ENCODE assay signal across 16 mouse cellular contexts in genomic region chr4:132529344-132529743, GRCm38 (mm10). TPM values are rescaled to one million over a fixed set of nuclear protein-coding genes. Genes with fewer than 3 reads are reported as not detected.
A peak's percentile ranks its signal among the peaks of the same experiment; 100 is the strongest.
DNase-seq lines count a peak whose midpoint lies in the region; ATAC-seq and TF ChIP-seq lines count a peak whose summit lies in the region.
"Had no signal": no experiment of that assay in that cellular context is flagged by ENCODE, and none has a peak within 500 bp of the region (broad histone marks: within the 10 kb centered on the region; RNA-seq: fewer than 3 reads in every experiment).

No protein-coding gene starts in this region.

- TF ChIP-seq CTCF in kidney, postnatal 0 days (IDR thresholded peaks at IDR 0.05; ENCODE audit: low read depth), result no peak
- TF ChIP-seq CTCF in MEL (IDR thresholded peaks at IDR 0.05 in 2 of 3, conservative IDR thresholded peaks at IDR 0.05 in 1 of 3; ENCODE audit: control insufficient read depth in 1 of 3, insufficient read depth in 1 of 3, low read depth in 2 of 3, low read length in 3 of 3, poor library complexity in 1 of 3, severe bottlenecking in 1 of 3), result no peak
- no peak for TF ChIP-seq CTCF in small intestine, adult 2 months (IDR thresholded peaks at IDR 0.05; ENCODE audit: extremely low read depth, insufficient read length, insufficient replicate concordance, low read depth, low read length)

- peak in 1 of 2 experiments; percentile 25; a peak in 1 of 4 replicates for TF ChIP-seq POLR2A in MEL (IDR thresholded peaks at IDR 0.05; ENCODE audit: control insufficient read depth in 1 of 2, insufficient read depth in 1 of 2, low read depth in 1 of 2, low read length in 2 of 2, poor library complexity in 1 of 2)
- no peak for TF ChIP-seq POLR2A in small intestine, adult 2 months (IDR thresholded peaks at IDR 0.05; ENCODE audit: low read depth, low read length)

- no peaks in the 10 kb centered on the region for H3K27me3 ChIP-seq in kidney, postnatal 0 days (ENCODE audit: insufficient read depth, low read length)
- no peaks in the 10 kb centered on the region for H3K27me3 ChIP-seq in MEL (ENCODE audit: control insufficient read depth in 1 of 2, insufficient read depth in 2 of 2, low read length in 2 of 2)
- no peaks in the 10 kb centered on the region for H3K27me3 ChIP-seq in liver, embryonic 12.5 days (replicated peaks)
- H3K27me3 ChIP-seq in small intestine, adult 2 months (ENCODE audit: control insufficient read depth, insufficient read depth, low read length), result no peaks in the 10 kb centered on the region
- no peaks in the 10 kb centered on the region for H3K27me3 ChIP-seq in hindbrain, embryonic 14.5 days (ENCODE audit: control insufficient read depth, insufficient read depth, low read length)
- H3K27me3 ChIP-seq: embryonic facial prominence, embryonic 15.5 days; hindbrain, embryonic 13.5 days; limb, embryonic 13.5 days had no signal

- no peak for TF ChIP-seq RAD21 in MEL (IDR thresholded peaks at IDR 0.05; ENCODE audit: low read depth, low read length)

- no peak overlapping the region for H3K9ac ChIP-seq in kidney, postnatal 0 days (ENCODE audit: low read depth, low read length)
- peak overlapping the region; percentile 56 for H3K9ac ChIP-seq in MEL (ENCODE audit: control insufficient read depth, low read depth, low read length, poor library complexity, severe bottlenecking)
- peak overlapping the region; percentile 97 for H3K9ac ChIP-seq in liver, embryonic 12.5 days
- H3K9ac ChIP-seq in hindbrain, embryonic 14.5 days, result no peak overlapping the region
- H3K9ac ChIP-seq: embryonic facial prominence, embryonic 15.5 days; hindbrain, embryonic 13.5 days; limb, embryonic 13.5 days had no signal

- H3K27ac ChIP-seq in kidney, postnatal 0 days, result no peak overlapping the region
- H3K27ac ChIP-seq in MEL (ENCODE audit: control insufficient read depth, low read depth, low read length), result peak overlapping the region; percentile 97
- H3K27ac ChIP-seq in liver, embryonic 12.5 days, result peak overlapping the region; percentile 99
- peak overlapping the region; percentile 4 for H3K27ac ChIP-seq in small intestine, adult 2 months (ENCODE audit: insufficient read depth, low read depth, low read length)
- no peak overlapping the region for H3K27ac ChIP-seq in hindbrain, embryonic 14.5 days
- H3K27ac ChIP-seq: embryonic facial prominence, embryonic 15.5 days; hindbrain, embryonic 13.5 days; limb, embryonic 13.5 days had no signal

- H3K36me3 ChIP-seq in kidney, postnatal 0 days (ENCODE audit: insufficient read depth, low read length), result peaks cover 12% of the 10 kb centered on the region; the same call in 1 of the 2 replicates
- H3K36me3 ChIP-seq in MEL (ENCODE audit: control insufficient read depth in 1 of 2, insufficient read depth in 2 of 2, low read length in 2 of 2), result peaks cover 0 to 46% of the 10 kb centered on the region in 2 experiments; a peak in 2 of 4 replicates
- peaks cover 40% of the 10 kb centered on the region for H3K36me3 ChIP-seq in liver, embryonic 12.5 days
- peaks cover 15% of the 10 kb centered on the region for H3K36me3 ChIP-seq in small intestine, adult 2 months (ENCODE audit: control insufficient read depth, insufficient read depth, low read length)
- H3K36me3 ChIP-seq in hindbrain, embryonic 14.5 days (replicated peaks; ENCODE audit: control insufficient read depth, insufficient read depth), result peaks cover 21% of the 10 kb centered on the region

- DNase-seq in kidney, postnatal 0 days (ENCODE audit: low spot score), result peak; percentile 37
- no peak for DNase-seq in kidney, adult 9 months
- peak; percentile 88 for DNase-seq in MEL (ENCODE audit: low read depth, low spot score)
- DNase-seq in spleen, adult 12 weeks (ENCODE audit: low spot score), result no peak
- no peak for DNase-seq in hindbrain, embryonic 14.5 days (ENCODE audit: low spot score)
- DNase-seq: adrenal gland, adult 8-10 months; cerebellum, postnatal 36 days; gastrocnemius, postnatal 25 days; thymus, adult 18-20 months had no signal

- WGBS in kidney, postnatal 0 days, result 61% methylated on average over 4 of the region's 4 CpGs
- WGBS in liver, embryonic 12.5 days (ENCODE audit: insufficient replicate concordance), result 24% methylated on average over 4 of the region's 4 CpGs
- WGBS in small intestine, adult 2 months, result 32% methylated on average over 4 of the region's 4 CpGs
- WGBS in hindbrain, embryonic 14.5 days, result 89% methylated on average over 4 of the region's 4 CpGs

- H3K4me2 ChIP-seq in kidney, postnatal 0 days (ENCODE audit: low read length), result no peak overlapping the region
- peak overlapping the region; percentile 88 for H3K4me2 ChIP-seq in liver, embryonic 12.5 days
- no peak overlapping the region for H3K4me2 ChIP-seq in hindbrain, embryonic 14.5 days (replicated peaks)
- H3K4me2 ChIP-seq: embryonic facial prominence, embryonic 15.5 days; hindbrain, embryonic 13.5 days; limb, embryonic 13.5 days had no signal

- peaks cover 8% of the 10 kb centered on the region; the same call in 1 of the 2 replicates for H3K4me1 ChIP-seq in kidney, postnatal 0 days (replicated peaks; ENCODE audit: insufficient read depth, low read length)
- peaks cover 16 to 48% of the 10 kb centered on the region in 2 experiments for H3K4me1 ChIP-seq in MEL (ENCODE audit: control insufficient read depth in 1 of 2, insufficient read depth in 2 of 2, low read length in 2 of 2)
- H3K4me1 ChIP-seq in liver, embryonic 12.5 days, result peaks cover 78% of the 10 kb centered on the region
- H3K4me1 ChIP-seq in small intestine, adult 2 months (ENCODE audit: control insufficient read depth, insufficient read depth, insufficient read length, low read length), result peaks cover 8% of the 10 kb centered on the region; the same call in 1 of the 2 replicates
- H3K4me1 ChIP-seq in hindbrain, embryonic 14.5 days (replicated peaks; ENCODE audit: control insufficient read depth, insufficient read depth, low read length), result peaks cover 22% of the 10 kb centered on the region

- no peak for ATAC-seq in kidney, postnatal 0 days (replicated peaks; ENCODE audit: low FRiP score, low read depth)
- no peak for ATAC-seq in liver, embryonic 12.5 days
- ATAC-seq in hindbrain, embryonic 14.5 days (ENCODE audit: low FRiP score), result no peak
- ATAC-seq: CD4-positive, CD25-positive, alpha-beta regulatory T cell, adult 4 months; forebrain, embryonic 16.5 days had no signal

- no peak overlapping the region for H3K4me3 ChIP-seq in kidney, postnatal 0 days (replicated peaks; ENCODE audit: low read depth, low read length)
- H3K4me3 ChIP-seq in MEL (ENCODE audit: control insufficient read depth in 1 of 2, insufficient read depth in 1 of 2, low read depth in 2 of 2, low read length in 2 of 2), result no peak overlapping the region
- 0 out of 2 replicates have a peak overlapping the region, but pooled peaks have one; percentile 23 for H3K4me3 ChIP-seq in liver, embryonic 12.5 days
- H3K4me3 ChIP-seq in small intestine, adult 2 months (ENCODE audit: low read depth, low read length), result no peak overlapping the region
- H3K4me3 ChIP-seq in hindbrain, embryonic 14.5 days (replicated peaks; ENCODE audit: low read length), result no peak overlapping the region
- H3K4me3 ChIP-seq: embryonic facial prominence, embryonic 15.5 days; hindbrain, embryonic 13.5 days; limb, embryonic 13.5 days had no signal

- no peaks in the 10 kb centered on the region for H3K9me3 ChIP-seq in kidney, postnatal 0 days (replicated peaks; ENCODE audit: low read length)
- H3K9me3 ChIP-seq in MEL (replicated peaks; ENCODE audit: insufficient read depth, low read length), result no peaks in the 10 kb centered on the region
- no peaks in the 10 kb centered on the region for H3K9me3 ChIP-seq in liver, embryonic 12.5 days (replicated peaks)
- H3K9me3 ChIP-seq in hindbrain, embryonic 14.5 days (ENCODE audit: control insufficient read depth, low read length), result no peaks in the 10 kb centered on the region
- H3K9me3 ChIP-seq: embryonic facial prominence, embryonic 15.5 days; hindbrain, embryonic 13.5 days; limb, embryonic 13.5 days had no signal

- peak; percentile 69 to 71 for TF ChIP-seq EP300 in MEL (IDR thresholded peaks at IDR 0.05; ENCODE audit: low read depth in 1 of 2, low read length in 2 of 2)

- H3K79me2 ChIP-seq in MEL (ENCODE audit: control insufficient read depth, insufficient read depth, low read length, poor library complexity), result peaks cover 19% of the 10 kb centered on the region

RNA-seq across cellular contexts. Expression of gene Atpif1, which starts 4.1 kb away (rescaled TPM):
- 1,652 and 1,801 TPM in 2 replicates for polyA plus RNA-seq in kidney, postnatal 0 days (2015; fragmentation: Nextera tagmentation; extraction: Ambion mirVana)
- 492 and 730 TPM in 2 replicates for total RNA-seq in MEL (2012; rRNA removed)
- 100 to 1,000 TPM in 1 of 2 experiments, not detected in 1; 566 TPM for polyA plus RNA-seq in MEL (2012; ENCODE audit: insufficient read depth in 1 of 2, insufficient read length in 2 of 2, low read depth in 1 of 2, low replicate concordance in 2 of 2, missing spikeins in 1 of 2)
- 2,000 and 2,061 TPM in 2 replicates for polyA plus RNA-seq in liver, embryonic 12.5 days (2016; fragmentation: Nextera tagmentation; extraction: Ambion mirVana)
- polyA plus RNA-seq in small intestine, adult 2 months (2012; rRNA removed), result 63.8 and 147 TPM in 2 replicates
- 1,422 and 1,589 TPM in 2 replicates for polyA plus RNA-seq in hindbrain, embryonic 14.5 days (2014; fragmentation: Nextera tagmentation; extraction: Ambion mirVana)

RNA-seq across cellular contexts. Expression of gene Dnajc8, which starts 6.0 kb away (rescaled TPM):
- 162 and 170 TPM in 2 replicates for polyA plus RNA-seq in kidney, postnatal 0 days (2015; fragmentation: Nextera tagmentation; extraction: Ambion mirVana)
- 110 and 115 TPM in 2 replicates for total RNA-seq in MEL (2012; rRNA removed)
- polyA plus RNA-seq in MEL (2012; ENCODE audit: insufficient read depth in 1 of 2, insufficient read length in 2 of 2, low read depth in 1 of 2, low replicate concordance in 2 of 2, missing spikeins in 1 of 2), result 100 to 1,000 TPM in 1 of 2 experiments, not detected in 1; 246 TPM
- polyA plus RNA-seq in liver, embryonic 12.5 days (2016; fragmentation: Nextera tagmentation; extraction: Ambion mirVana), result 143 and 148 TPM in 2 replicates
- polyA plus RNA-seq in small intestine, adult 2 months (2012; rRNA removed), result 5.0 and 9.0 TPM in 2 replicates
- polyA plus RNA-seq in hindbrain, embryonic 14.5 days (2014; fragmentation: Nextera tagmentation; extraction: Ambion mirVana), result 126 and 136 TPM in 2 replicates

RNA-seq across cellular contexts. Expression of gene Sesn2, which starts 19.0 kb away (rescaled TPM):
- 18.1 and 20.1 TPM in 2 replicates for polyA plus RNA-seq in kidney, postnatal 0 days (2015; fragmentation: Nextera tagmentation; extraction: Ambion mirVana)
- 9.6 and 38.3 TPM in 2 replicates for total RNA-seq in MEL (2012; rRNA removed)
- 10 to 100 TPM in 1 of 2 experiments, not detected in 1; 27.5 TPM for polyA plus RNA-seq in MEL (2012; ENCODE audit: insufficient read depth in 1 of 2, insufficient read length in 2 of 2, low read depth in 1 of 2, low replicate concordance in 2 of 2, missing spikeins in 1 of 2)
- 9.3 and 10.6 TPM in 2 replicates for polyA plus RNA-seq in liver, embryonic 12.5 days (2016; fragmentation: Nextera tagmentation; extraction: Ambion mirVana)
- polyA plus RNA-seq in small intestine, adult 2 months (2012; rRNA removed), result 4.0 and 6.7 TPM in 2 replicates
- 6.7 and 7.1 TPM in 2 replicates for polyA plus RNA-seq in hindbrain, embryonic 14.5 days (2014; fragmentation: Nextera tagmentation; extraction: Ambion mirVana)

RNA-seq across cellular contexts. Expression of gene Ptafr, which starts 34.5 kb away (rescaled TPM):
- polyA plus RNA-seq in kidney, postnatal 0 days (2015; fragmentation: Nextera tagmentation; extraction: Ambion mirVana), result 0.64 and 0.75 TPM in 2 replicates
- not detected in 2 replicates for total RNA-seq in MEL (2012; rRNA removed)
- polyA plus RNA-seq in MEL (2012; ENCODE audit: insufficient read depth in 1 of 2, insufficient read length in 2 of 2, low read depth in 1 of 2, low replicate concordance in 2 of 2, missing spikeins in 1 of 2), result under 1 TPM in 1 of 2 experiments, not detected in 1; 0.06 TPM
- 0.77 and 0.94 TPM in 2 replicates for polyA plus RNA-seq in liver, embryonic 12.5 days (2016; fragmentation: Nextera tagmentation; extraction: Ambion mirVana)
- polyA plus RNA-seq in small intestine, adult 2 months (2012; rRNA removed), result 2.9 and 3.1 TPM in 2 replicates
- 0.43 and 0.67 TPM in 2 replicates for polyA plus RNA-seq in hindbrain, embryonic 14.5 days (2014; fragmentation: Nextera tagmentation; extraction: Ambion mirVana)

Comparison
In these comparisons a context has a peak if more than half of its experiments do, and no peak if none do; other contexts are left out.
1. DNase-seq: peak in kidney, postnatal 0 days (single experiment) and MEL (single experiment); none in kidney, adult 9 months (single experiment), spleen, adult 12 weeks (single experiment) and hindbrain, embryonic 14.5 days (single experiment).
2. H3K27ac ChIP-seq: peak in MEL (single experiment), liver, embryonic 12.5 days (single experiment) and small intestine, adult 2 months (single experiment); none in kidney, postnatal 0 days (single experiment) and hindbrain, embryonic 14.5 days (single experiment).
3. H3K9ac ChIP-seq: peak in MEL (single experiment) and liver, embryonic 12.5 days (single experiment); none in kidney, postnatal 0 days (single experiment) and hindbrain, embryonic 14.5 days (single experiment).